Mouse (Mus musculus): ENCODE measurements at regions not wholly inside any gene's neighbourhood (a gene's known extent, or its start where the extent isn't known, plus 50 kb on each side); places are given as distances from the start of the nearest gene placed in this dataset.

GRCm38 (mm10) chrX:19080021-19080420 is 401.1 kb downstream of the Tex13c3 start:
- no peak for DNase-seq (ENCODE audit: low spot score)

MicroRNAs in the stretch of these regions (microRNA counts, 519-probe panel; counts per million panel counts)
- microRNA mmu-miR-221 (473 counts per million, percentile 71 among the panel's probes with 10 or more counts), microRNA mmu-miR-222 (473 counts per million, percentile 71 among the panel's probes with 10 or more counts)

Small RNAs in the stretch of these regions (microRNA-seq; reads per million reads assigned to microRNA genes)
- gene Mir221 (ENCODE audit: borderline number of aligned reads) (435 reads per million, percentile 62 among the genes with 10 or more reads in this experiment), gene Mir222 (ENCODE audit: borderline number of aligned reads) (226 reads per million, percentile 55 among the genes with 10 or more reads in this experiment)
